Mouse (Mus musculus): ENCODE measurements around the gene Oscp1.

- no peak for TF ChIP-seq POLR2A (IDR thresholded peaks at IDR 0.05; ENCODE audit: low read depth, low read length)
- TF ChIP-seq CTCF (IDR thresholded peaks at IDR 0.05; ENCODE audit: extremely low read depth, insufficient read length, insufficient replicate concordance, low read depth, low read length) = peak; percentile 75; the same call in 1 of the 2 replicates
These were observed 55.6 kb downstream of the Oscp1 start for GRCm38 (mm10) chr4:126113943-126114342.
